Mouse (Mus musculus): ENCODE results near the gene Myef2. TPM values are rescaled to one million over a fixed set of nuclear protein-coding genes. Genes with fewer than 3 reads are reported as not detected.

Myef2 gene
- polyA plus RNA-seq (2014; fragmentation: Nextera tagmentation; extraction: Ambion mirVana), result 247 and 250 TPM in 2 replicates

DNA sequence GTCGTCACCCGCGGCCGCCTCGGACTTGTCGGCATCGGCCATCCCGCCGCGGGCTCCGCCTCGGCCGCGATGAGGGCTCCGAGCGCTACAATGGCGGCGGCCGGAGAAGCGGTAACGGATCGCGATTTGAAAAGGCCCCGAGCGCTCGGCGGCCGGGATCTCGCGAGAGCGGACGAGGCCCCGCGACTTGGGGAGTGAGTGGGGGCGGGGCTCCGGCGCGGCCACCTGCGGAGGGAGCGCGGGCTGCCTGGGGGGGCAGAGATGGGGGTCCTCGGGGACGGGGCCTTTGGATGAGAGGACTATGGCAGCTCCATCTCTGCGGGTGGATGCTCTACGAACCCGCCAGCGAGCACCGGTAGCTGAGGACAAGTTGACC lies at the start of gene Myef2:
Gene Myef2 (minus strand): TSS at position 185 of the 376 bp plus-strand sequence.
- peak within 1 kb of the TSS; percentile 84 for H3K27ac ChIP-seq (ENCODE audit: low read depth, low read length)
- peak within 1 kb of the TSS; percentile 98 for H3K9ac ChIP-seq (ENCODE audit: low read length)
- H3K4me2 ChIP-seq (ENCODE audit: low read depth), result peak within 1 kb of the TSS; percentile 80
- H3K4me3 ChIP-seq (ENCODE audit: low read depth, low read length), result peak within 1 kb of the TSS; percentile 74
- ATAC-seq (ENCODE audit: insufficient read depth, low FRiP score, low TSS enrichment) (peak; percentile 87), DNase-seq (ENCODE audit: low spot score) (peak; percentile 89)
- WGBS, result under 1% methylated on average over 36 of the region's 48 CpGs
- H3K36me3 ChIP-seq (ENCODE audit: control insufficient read depth, insufficient read depth, low read length), result no peaks in the 10 kb centered on the region; the same call in 1 of the 2 replicates
- H3K4me1 ChIP-seq (ENCODE audit: control insufficient read depth, insufficient read depth, low read length), result peaks cover 12% of the 10 kb centered on the region; the same call in 1 of the 2 replicates
- no peaks in the 10 kb centered on the region for H3K27me3 ChIP-seq (ENCODE audit: control insufficient read depth, insufficient read depth, low read length)
- H3K9me3 ChIP-seq (ENCODE audit: control insufficient read depth, low read length), result no peaks in the 10 kb centered on the region

- Histone ChIP-seq H3K9ac (ENCODE audit: low read length) (no peak overlapping the region), H3K36me3 (ENCODE audit: control insufficient read depth, insufficient read depth, low read length) (no peaks in the 10 kb centered on the region), H3K4me1 (ENCODE audit: control insufficient read depth, insufficient read depth, low read length) (peaks cover 2% of the 10 kb centered on the region; the same call in 1 of the 2 replicates), H3K4me2 (ENCODE audit: low read depth) (no peak overlapping the region), H3K9me3 (ENCODE audit: control insufficient read depth, low read length) (no peaks in the 10 kb centered on the region), H3K27me3 (ENCODE audit: control insufficient read depth, insufficient read depth, low read length) (no peaks in the 10 kb centered on the region), H3K4me3 (ENCODE audit: low read depth, low read length) (no peak overlapping the region), H3K27ac (ENCODE audit: low read depth, low read length) (no peak overlapping the region)
- WGBS, result 63% methylated on average over 4 of the region's 4 CpGs
- DNase-seq (ENCODE audit: low spot score), result no peak
- ATAC-seq (ENCODE audit: insufficient read depth, low FRiP score, low TSS enrichment), result peak; percentile 48
These were observed 38.6 kb upstream of the Myef2 start for GRCm38 (mm10) chr2:125162012-125162470.

DNA sequence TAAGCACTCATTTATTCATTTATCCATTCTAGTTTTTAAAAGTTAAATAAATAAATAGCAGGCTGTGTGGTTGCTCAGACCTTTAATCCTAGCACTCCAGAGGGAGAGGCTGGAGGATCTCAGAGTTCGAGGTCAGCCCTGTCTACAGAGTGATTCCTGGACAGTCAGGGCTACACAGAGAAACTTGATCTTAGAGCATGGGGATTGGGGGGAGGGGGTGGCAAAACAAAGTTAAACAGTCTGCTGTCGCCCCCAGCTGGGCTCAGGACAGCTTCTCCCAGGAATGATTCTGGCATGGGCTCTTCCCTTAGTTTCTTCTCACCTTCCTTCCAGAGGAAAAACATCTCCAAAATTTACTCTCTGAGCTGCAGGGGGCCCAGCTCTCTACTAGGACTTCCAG lies 32.0 kb upstream of the Myef2 start:
- Histone ChIP-seq H3K4me1 (ENCODE audit: control insufficient read depth, insufficient read depth, low read length) (no peaks in the 10 kb centered on the region), H3K4me3 (ENCODE audit: low read depth, low read length) (no peak overlapping the region), H3K4me2 (ENCODE audit: low read depth) (no peak overlapping the region), H3K9me3 (ENCODE audit: control insufficient read depth, low read length) (no peaks in the 10 kb centered on the region), H3K27me3 (ENCODE audit: control insufficient read depth, insufficient read depth, low read length) (no peaks in the 10 kb centered on the region), H3K9ac (ENCODE audit: low read length) (no peak overlapping the region), H3K36me3 (ENCODE audit: control insufficient read depth, insufficient read depth, low read length) (no peaks in the 10 kb centered on the region), H3K27ac (ENCODE audit: low read depth, low read length) (no peak overlapping the region)
- DNase-seq (ENCODE audit: low spot score) (peak; percentile 35), ATAC-seq (ENCODE audit: insufficient read depth, low FRiP score, low TSS enrichment) (no peak)
- 23% methylated on average over 2 of the region's 2 CpGs for WGBS

- no peak for ATAC-seq (ENCODE audit: insufficient read depth, low FRiP score, low TSS enrichment)
- DNase-seq (ENCODE audit: low spot score), result no peak
- 89% methylated on average over 9 of the region's 9 CpGs for WGBS
These were observed 30.8 kb upstream of the Myef2 start for GRCm38 (mm10) chr2:125154294-125154693.

GRCm38 (mm10) chr2:125152388-125152787 lies 28.9 kb upstream of the Myef2 start, which contains the start of gene Slc12a1:
TSS of gene Slc12a1 (plus strand) at chr2:125152505.
- H3K4me2 ChIP-seq (ENCODE audit: low read depth), result no peak within 1 kb of the TSS
- 86% methylated on average over 6 of the region's 6 CpGs for WGBS
- ATAC-seq (ENCODE audit: insufficient read depth, low FRiP score, low TSS enrichment), result no peak
- no peaks in the 10 kb centered on the region for H3K27me3 ChIP-seq (ENCODE audit: control insufficient read depth, insufficient read depth, low read length)
- no peaks in the 10 kb centered on the region for H3K4me1 ChIP-seq (ENCODE audit: control insufficient read depth, insufficient read depth, low read length)
- no peak within 1 kb of the TSS for H3K27ac ChIP-seq (ENCODE audit: low read depth, low read length)
- no peaks in the 10 kb centered on the region for H3K36me3 ChIP-seq (ENCODE audit: control insufficient read depth, insufficient read depth, low read length)
- DNase-seq (ENCODE audit: low spot score), result no peak
- H3K9ac ChIP-seq (ENCODE audit: low read length), result no peak within 1 kb of the TSS
- no peaks in the 10 kb centered on the region for H3K9me3 ChIP-seq (ENCODE audit: control insufficient read depth, low read length)
- H3K4me3 ChIP-seq (ENCODE audit: low read depth, low read length), result no peak within 1 kb of the TSS

More at GRCm38 (mm10) chr2:125154294-125154693, 30.8 kb upstream of the Myef2 start:
- Histone ChIP-seq H3K4me2 (ENCODE audit: low read depth) (no peak overlapping the region), H3K27me3 (ENCODE audit: control insufficient read depth, insufficient read depth, low read length) (no peaks in the 10 kb centered on the region), H3K27ac (ENCODE audit: low read depth, low read length) (no peak overlapping the region), H3K9me3 (ENCODE audit: control insufficient read depth, low read length) (no peaks in the 10 kb centered on the region), H3K9ac (ENCODE audit: low read length) (no peak overlapping the region), H3K4me1 (ENCODE audit: control insufficient read depth, insufficient read depth, low read length) (no peaks in the 10 kb centered on the region), H3K36me3 (ENCODE audit: control insufficient read depth, insufficient read depth, low read length) (no peaks in the 10 kb centered on the region), H3K4me3 (ENCODE audit: low read depth, low read length) (no peak overlapping the region)

DNA sequence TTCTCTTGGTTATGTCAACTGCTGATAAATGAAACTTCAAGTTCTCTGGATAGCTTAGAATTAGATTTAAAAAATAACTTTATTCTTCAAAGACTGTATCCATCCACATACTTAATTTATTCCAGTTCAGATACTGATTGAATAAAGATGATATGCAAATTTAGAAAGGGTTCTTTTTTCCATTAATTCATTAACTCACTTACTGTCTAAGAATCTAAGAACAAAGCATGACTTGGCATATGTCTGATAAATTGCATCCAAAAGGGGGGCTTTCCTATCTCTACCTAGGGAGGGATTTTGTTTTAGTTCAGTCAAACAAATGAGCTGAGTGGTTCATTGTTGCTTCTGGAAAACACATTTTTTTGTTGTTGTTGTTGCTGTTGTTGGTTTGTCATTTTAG lies 18.9 kb upstream of the Myef2 start:
- no peaks in the 10 kb centered on the region for H3K9me3 ChIP-seq (ENCODE audit: control insufficient read depth, low read length)
- ATAC-seq (ENCODE audit: insufficient read depth, low FRiP score, low TSS enrichment) (no peak), DNase-seq (ENCODE audit: low spot score) (no peak)
- H3K4me1 ChIP-seq (ENCODE audit: control insufficient read depth, insufficient read depth, low read length), result no peaks in the 10 kb centered on the region
- H3K4me2 ChIP-seq (ENCODE audit: low read depth), result no peak overlapping the region
- H3K9ac ChIP-seq (ENCODE audit: low read length), result no peak overlapping the region
- no peaks in the 10 kb centered on the region for H3K36me3 ChIP-seq (ENCODE audit: control insufficient read depth, insufficient read depth, low read length)
- H3K4me3 ChIP-seq (ENCODE audit: low read depth, low read length), result no peak overlapping the region
- H3K27ac ChIP-seq (ENCODE audit: low read depth, low read length), result no peak overlapping the region
- H3K27me3 ChIP-seq (ENCODE audit: control insufficient read depth, insufficient read depth, low read length), result no peaks in the 10 kb centered on the region

DNA sequence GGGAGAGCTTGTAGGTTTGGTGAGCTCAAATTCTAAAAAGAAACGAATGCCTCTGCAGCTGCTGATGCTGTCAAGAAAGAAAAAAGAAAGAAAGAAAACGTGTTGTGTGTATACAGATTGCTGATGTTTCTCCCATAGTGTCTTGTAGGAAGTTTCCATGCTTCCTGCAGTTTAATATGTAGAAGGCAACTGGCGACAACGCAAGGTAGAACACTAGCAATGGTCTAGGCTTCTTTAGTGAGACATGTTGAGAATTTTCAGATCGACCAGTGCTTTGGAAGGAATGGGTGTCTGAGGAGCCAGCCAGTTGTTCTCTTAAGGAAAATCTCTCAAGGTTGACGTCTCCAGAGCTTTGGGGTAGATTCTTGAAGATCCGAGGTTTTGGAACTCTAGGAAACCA lies 13.4 kb upstream of the Myef2 start:
- ATAC-seq (ENCODE audit: insufficient read depth, low FRiP score, low TSS enrichment) (no peak), DNase-seq (ENCODE audit: low spot score) (no peak)
- Histone ChIP-seq H3K4me2 (ENCODE audit: low read depth) (peak overlapping the region; percentile 64), H3K36me3 (ENCODE audit: control insufficient read depth, insufficient read depth, low read length) (no peaks in the 10 kb centered on the region), H3K27me3 (ENCODE audit: control insufficient read depth, insufficient read depth, low read length) (no peaks in the 10 kb centered on the region), H3K9me3 (ENCODE audit: control insufficient read depth, low read length) (no peaks in the 10 kb centered on the region), H3K27ac (ENCODE audit: low read depth, low read length) (no peak overlapping the region), H3K4me1 (ENCODE audit: control insufficient read depth, insufficient read depth, low read length) (no peaks in the 10 kb centered on the region; the same call in 1 of the 2 replicates), H3K9ac (ENCODE audit: low read length) (no peak overlapping the region), H3K4me3 (ENCODE audit: low read depth, low read length) (no peak overlapping the region; the same call in 1 of the 2 replicates)
- WGBS, result 32% methylated on average over 7 of the region's 7 CpGs

- no peaks in the 10 kb centered on the region for H3K27me3 ChIP-seq (ENCODE audit: control insufficient read depth, insufficient read depth, low read length)
- no peak within 1 kb of the TSS for H3K27ac ChIP-seq (ENCODE audit: low read depth, low read length)
- 0 out of 2 replicates have a peak within 1 kb of the TSS, but pooled peaks have one; percentile 11 for H3K9ac ChIP-seq (ENCODE audit: low read length)
- peak within 1 kb of the TSS; percentile 32 for H3K4me3 ChIP-seq (ENCODE audit: low read depth, low read length)
- H3K36me3 ChIP-seq (ENCODE audit: control insufficient read depth, insufficient read depth, low read length), result no peaks in the 10 kb centered on the region
- no peaks in the 10 kb centered on the region for H3K9me3 ChIP-seq (ENCODE audit: control insufficient read depth, low read length)
- DNase-seq (ENCODE audit: low spot score), result peak; percentile 85
- no peaks in the 10 kb centered on the region; the same call in 1 of the 2 replicates for H3K4me1 ChIP-seq (ENCODE audit: control insufficient read depth, insufficient read depth, low read length)
- H3K4me2 ChIP-seq (ENCODE audit: low read depth), result peak within 1 kb of the TSS; percentile 64
- ATAC-seq (ENCODE audit: insufficient read depth, low FRiP score, low TSS enrichment), result no peak
- 2% methylated on average over 39 of the region's 39 CpGs for WGBS
These were observed 12.7 kb upstream of the Myef2 start, which contains the start of gene Ctxn2 for GRCm38 (mm10) chr2:125135903-125136811. TSS of gene Ctxn2 (plus strand) at chr2:125136692.

All from neural tube, embryonic 11.5 days (tissue).